Mouse (Mus musculus): ENCODE data around the gene Myh9.

Myh9 gene

DNA sequence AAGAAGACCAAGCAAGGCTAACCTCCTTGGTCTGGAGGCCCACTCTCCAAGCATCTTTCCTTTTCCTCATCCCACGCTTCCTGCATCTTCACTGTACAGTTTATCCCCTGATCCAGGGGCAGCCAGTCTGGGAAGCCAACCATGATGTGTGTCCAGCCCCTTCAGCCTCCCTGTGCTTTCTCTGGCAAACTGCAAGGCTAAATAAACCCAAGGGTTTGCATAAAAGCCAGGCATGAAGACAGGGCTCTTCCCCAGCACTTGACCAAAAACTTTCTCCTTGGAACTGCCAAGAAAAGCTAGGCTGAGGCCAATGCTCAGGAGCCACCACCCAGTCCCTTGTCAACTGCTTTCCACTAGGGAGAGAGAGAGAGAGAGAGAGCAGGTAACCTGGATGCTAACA, 32.5 kb downstream of the Myh9 start:
- DNase-seq (ENCODE audit: low spot score in 2 of 2), result no peak

DNA sequence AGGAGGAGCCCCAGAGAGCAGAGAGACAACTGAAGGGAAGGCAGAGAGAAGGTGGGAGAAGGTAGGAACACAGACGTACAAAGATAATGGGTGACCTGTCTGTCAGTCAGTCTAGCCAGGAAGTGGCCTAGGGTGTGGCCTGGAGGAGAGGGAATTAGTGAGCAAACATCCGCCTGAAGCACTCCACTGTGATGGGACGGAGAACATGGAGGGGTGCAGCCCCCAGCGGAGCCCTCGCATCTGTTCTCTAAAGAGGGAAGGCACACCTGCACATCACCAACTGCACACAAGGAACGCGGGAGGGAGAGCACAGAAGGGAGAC, 34.8 kb downstream of the Myh9 start:
- DNase-seq (ENCODE audit: low spot score in 2 of 2), result no peak

- DNase-seq (ENCODE audit: low spot score in 2 of 2), result no peak
Observed at GRCm38 (mm10) chr15:77806565-77807263, 35.3 kb downstream of the Myh9 start.

- no peak for DNase-seq (ENCODE audit: low spot score in 2 of 2)
Observed at GRCm38 (mm10) chr15:77805657-77806056, 36.3 kb downstream of the Myh9 start.

DNA sequence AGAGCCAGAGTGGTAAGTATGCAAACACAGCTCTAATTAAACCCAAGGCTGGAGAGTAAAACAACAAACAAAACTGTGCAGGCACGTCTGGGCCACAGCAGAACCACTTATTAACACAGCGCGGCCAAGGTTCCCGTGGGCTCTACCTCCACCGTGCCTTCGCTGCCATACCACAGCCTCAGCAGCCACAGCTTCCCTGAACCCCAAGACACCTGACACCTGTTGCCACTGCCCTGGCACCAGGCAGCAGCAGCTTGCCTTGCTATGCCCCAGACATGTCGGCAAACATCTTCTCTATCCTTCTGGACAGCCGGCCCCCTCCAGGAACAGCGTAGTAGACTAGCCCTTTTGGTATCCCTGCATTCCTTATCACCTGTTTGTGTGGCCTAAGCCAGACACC, 37.0 kb downstream of the Myh9 start:
- DNase-seq (ENCODE audit: low spot score in 2 of 2), result no peak

GRCm38 (mm10) chr15:77804460-77804859, 37.5 kb downstream of the Myh9 start:
- DNase-seq (ENCODE audit: low spot score in 2 of 2), result no peak

DNA sequence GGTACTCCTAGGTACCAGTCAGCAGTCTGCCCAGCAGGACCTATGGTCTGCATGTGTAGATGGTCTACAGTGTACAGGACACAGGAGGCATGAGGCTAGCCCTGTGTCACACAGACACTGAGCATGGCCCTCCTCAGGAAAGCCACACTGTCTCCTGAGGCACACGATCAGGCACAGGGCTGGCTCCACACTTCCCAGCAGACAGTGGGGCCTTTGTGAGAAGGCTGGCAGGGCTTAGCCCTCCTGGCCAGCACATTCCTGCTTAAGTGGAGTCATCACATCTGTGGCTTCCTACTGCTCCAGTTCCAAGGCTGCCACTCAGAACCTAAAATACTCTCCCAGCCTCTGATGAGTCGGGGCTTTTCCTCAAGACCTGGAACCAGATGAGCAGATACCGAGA, 38.2 kb downstream of the Myh9 start:
- no peak for DNase-seq (ENCODE audit: low spot score in 2 of 2)

GRCm38 (mm10) chr15:77802992-77803391, 39.0 kb downstream of the Myh9 start:
- no peak for DNase-seq (ENCODE audit: low spot score in 2 of 2)

GRCm38 (mm10) chr15:77801188-77801587, 40.8 kb downstream of the Myh9 start:
- no peak for DNase-seq (ENCODE audit: low spot score in 2 of 2)

- DNase-seq (ENCODE audit: low spot score in 2 of 2), result no peak
Observed at GRCm38 (mm10) chr15:77800511-77800910, 41.5 kb downstream of the Myh9 start.

DNA sequence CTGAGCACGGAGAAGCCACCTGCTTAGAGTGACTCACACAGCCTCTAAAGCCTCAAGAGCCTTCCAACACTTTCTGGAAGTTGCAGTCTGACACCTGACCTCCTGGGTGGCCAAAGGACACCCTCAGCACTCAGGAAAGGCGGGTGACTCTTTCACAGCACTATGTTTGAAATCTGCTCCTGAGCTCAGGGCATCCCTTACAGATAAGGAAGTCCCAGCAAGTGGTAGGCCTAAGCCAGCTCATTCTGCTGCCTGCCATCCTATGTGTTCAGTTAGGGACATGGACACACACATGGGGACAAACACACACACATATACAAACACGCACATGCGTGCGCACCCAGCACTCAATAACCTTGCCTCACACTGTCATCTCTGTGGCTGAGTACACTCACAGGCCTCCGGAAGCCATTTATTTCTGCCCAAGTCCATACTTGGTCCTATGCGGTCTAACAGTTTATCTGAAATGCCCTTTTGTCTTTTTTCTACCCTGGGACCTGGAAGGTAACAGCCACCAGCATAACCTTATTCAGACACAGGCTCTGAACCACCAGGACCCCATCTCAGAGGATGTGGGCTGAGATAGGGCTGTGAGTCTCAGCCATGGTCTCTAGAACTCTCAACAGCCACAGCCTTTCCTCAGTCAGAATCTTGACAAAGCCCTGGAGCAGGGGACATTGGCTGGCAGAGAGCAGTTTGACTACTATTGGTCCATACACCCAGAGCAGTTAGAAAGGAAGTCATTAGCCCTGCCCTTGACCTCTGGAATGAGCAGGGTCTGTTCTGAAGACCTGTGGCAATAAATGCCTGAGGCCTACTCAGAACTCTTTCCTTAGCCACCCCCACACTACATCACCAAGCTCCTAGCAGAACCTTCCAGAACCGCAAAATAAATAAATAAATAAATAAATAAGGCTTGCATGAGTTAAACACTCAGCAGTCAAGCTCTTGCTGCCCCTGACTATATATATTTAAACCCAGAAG, 42.2 kb downstream of the Myh9 start:
- DNase-seq (ENCODE audit: low spot score in 2 of 2), result no peak

DNA sequence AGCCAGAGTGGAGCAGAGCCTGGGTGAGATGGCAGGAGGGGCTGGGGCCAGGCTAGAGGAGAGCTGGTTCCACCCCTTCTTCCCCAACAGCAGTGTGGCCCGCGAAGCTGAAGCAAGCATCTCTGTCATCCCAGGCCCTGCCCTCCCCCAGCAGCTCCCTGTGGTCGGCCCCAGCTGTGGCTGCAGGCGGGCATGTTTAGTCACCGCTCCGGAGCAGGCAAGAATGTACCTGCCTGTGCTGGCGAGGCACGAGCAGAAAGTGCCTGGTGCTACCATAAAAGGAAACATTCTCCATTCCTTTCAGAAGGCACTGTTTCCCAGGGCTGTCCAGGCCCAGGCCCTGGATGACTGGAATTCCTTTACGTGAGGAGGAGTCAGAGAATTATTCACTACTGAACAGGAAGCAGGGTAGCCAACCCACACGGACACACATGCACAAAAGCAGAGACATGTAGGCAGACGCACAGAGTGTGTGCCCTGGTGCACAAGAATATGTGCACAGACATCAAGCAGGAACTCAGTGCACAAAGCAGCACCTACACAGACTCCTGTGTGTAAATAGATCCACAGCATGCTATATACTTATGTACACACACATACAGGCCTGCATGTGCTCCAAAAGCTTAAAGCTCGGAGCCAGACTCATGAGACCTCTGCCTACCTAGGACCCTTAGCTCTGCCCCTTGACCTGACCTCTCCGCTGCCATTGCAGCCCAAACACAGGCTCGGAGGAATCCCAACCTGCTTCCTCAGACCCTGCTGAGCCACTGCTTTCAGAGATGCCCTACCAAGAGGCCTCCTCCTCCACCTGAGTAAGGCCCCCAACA, 43.1 kb downstream of the Myh9 start:
- no peak for DNase-seq (ENCODE audit: low spot score in 2 of 2)

DNA sequence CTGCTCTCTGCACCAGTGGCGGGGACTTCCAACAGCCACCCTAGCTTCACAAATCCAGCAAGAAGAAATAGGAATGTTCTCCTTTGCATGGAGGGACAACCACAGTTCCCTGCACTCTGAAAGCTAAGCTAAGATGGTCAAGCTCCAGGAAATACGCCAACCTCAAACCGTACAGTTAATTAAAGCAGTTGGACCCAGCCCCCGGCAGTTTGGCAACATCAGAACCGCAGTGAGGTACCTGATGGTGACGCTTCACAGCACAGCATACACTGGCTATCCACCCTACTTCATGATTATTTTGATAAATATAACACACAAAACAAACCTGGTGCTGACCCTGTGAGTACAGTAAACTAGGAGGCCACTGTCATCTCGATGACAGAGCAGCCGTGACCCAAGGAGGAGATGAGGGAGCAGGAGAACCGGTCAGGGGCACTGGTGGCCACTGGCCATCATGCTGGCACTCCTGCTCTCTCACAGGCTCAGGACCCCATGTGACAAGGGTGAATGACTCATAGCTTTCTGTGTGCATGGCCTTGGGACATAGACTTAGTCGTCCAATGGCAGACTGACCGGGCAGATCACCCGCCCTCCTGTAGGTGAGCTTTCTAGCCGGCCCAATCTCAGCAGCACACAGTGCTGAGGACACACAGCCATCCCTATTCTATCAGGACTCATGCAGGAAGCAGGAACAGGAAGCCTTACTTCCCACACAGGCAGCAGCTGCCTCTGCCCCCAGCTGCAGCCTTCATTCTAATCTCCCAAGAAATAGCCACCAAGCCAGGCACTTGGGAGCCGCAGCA, 44.2 kb downstream of the Myh9 start:
- no peak for DNase-seq (ENCODE audit: low spot score in 2 of 2)

DNA sequence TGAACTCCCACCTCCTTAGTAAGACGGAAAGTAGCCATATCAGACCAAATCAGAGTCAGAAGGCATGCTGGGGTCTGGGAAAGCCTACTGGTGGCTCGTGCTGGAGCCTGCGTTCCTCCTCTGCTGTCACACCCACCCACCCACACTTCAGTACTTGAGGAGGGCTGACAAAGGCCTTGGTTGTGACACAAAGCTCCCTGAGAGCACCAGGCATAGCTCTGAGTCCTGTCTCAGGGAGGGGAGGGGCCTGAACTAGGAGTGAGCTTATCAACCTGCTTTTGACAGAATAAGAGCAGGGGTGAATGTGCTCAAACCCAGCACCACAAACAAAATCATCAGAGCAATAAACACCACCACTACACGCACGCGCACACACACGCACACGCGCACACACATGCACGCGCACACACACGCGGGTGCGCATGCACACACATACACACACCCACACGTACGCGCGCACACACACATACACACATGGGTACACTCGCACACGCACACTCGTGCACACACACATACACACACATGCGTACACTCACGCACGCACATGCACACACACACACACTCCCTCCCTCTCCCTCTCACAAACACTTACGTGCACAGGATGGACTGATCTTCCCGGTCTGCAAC, 45.5 kb downstream of the Myh9 start:
- no peak for DNase-seq (ENCODE audit: low spot score in 2 of 2)

DNA sequence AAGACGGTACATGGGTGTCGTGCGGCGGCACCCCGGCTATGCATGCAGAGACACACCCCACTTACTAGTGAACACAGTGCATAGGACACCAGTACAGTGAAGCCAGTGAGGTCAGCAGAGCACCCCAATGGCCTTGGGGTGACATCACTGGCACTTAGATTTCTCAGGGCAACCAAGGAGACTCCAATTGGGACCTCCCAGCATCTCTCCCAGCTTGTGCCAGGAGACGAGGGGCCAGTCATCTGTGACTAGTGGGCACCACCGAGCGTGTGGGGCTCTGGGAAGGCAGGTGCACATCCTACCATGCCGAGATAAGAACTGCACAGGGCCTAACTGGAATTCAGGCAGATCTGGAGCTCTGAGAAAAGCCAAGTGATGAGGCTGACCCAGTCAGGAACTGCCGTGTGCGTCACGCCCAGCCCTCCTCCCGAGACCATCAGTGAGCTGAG, 47.0 kb downstream of the Myh9 start:
- no peak for DNase-seq (ENCODE audit: low spot score in 2 of 2)

DNA sequence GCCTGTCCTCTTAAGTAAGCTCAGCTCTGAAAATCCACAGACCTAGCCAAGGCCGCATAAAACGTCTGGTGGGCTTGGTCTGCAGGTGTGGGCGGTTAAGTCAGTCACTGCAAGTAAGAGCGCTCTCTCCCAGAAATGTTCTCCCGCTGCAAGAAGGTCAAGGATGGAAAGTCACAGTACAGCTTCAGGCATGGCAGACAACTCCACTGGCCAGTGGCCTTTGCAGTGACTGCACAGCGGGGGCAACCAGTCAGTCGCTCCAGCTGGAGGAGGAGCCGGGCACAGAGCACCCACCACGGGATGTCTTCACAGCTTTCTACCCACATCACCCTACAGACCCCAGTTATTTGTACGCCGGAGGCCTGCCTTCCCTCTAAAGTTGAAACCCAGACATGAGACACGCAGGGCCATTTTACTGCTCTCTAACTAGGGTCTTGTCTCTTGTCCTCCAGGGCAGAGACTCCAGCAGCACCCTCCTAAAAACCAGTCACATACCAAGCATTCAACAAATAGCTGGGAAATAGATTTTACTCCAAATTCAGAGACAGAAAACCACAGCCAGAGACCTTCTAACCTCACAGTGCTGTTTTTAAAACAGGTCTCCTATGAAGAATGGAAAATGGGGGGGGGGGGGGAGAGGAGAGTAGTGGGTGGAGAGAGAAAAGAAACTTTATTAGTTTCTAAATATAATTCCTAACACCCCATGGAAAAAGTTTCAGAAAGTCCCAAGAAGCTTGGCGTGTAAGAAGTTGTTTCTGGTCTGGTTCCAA, 47.7 kb downstream of the Myh9 start:
- DNase-seq (ENCODE audit: low spot score in 2 of 2), result no peak

GRCm38 (mm10) chr15:77793554-77793953, 48.4 kb downstream of the Myh9 start:
- DNase-seq (ENCODE audit: low spot score in 2 of 2), result no peak

- DNase-seq (ENCODE audit: low spot score in 2 of 2), result no peak
Observed at GRCm38 (mm10) chr15:77793094-77793493, 48.9 kb downstream of the Myh9 start.

- no peak for DNase-seq (ENCODE audit: low spot score in 2 of 2)
Observed at GRCm38 (mm10) chr15:77792056-77792455, 49.9 kb downstream of the Myh9 start.

Data from frontal cortex, postnatal 25 days (tissue).